Mouse (Mus musculus): Measurements from ENCODE around the gene Rab14.

The Rab14 gene

DNA sequence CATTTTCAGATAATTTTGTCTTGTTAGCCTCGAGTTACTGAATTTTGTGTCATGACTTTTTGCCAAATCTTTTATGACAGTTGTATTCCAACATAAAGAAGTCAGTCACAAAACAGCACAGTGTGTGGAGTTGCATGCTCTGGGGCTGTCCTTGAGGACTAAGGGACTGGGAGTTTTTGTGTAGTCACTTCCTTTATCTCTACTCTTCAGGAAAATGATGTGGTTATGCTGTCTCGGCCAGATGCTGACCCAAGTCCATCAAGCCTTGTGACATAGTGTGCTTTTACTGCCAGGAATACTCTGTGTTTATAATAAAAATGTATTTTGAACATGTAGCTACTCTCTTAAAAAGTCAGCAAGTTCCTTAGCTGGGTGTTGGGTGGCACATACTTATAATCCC is 43.9 kb downstream of the Rab14 start:
- no peak for DNase-seq (ENCODE audit: extremely low spot score, low read depth, low spot score)

DNA sequence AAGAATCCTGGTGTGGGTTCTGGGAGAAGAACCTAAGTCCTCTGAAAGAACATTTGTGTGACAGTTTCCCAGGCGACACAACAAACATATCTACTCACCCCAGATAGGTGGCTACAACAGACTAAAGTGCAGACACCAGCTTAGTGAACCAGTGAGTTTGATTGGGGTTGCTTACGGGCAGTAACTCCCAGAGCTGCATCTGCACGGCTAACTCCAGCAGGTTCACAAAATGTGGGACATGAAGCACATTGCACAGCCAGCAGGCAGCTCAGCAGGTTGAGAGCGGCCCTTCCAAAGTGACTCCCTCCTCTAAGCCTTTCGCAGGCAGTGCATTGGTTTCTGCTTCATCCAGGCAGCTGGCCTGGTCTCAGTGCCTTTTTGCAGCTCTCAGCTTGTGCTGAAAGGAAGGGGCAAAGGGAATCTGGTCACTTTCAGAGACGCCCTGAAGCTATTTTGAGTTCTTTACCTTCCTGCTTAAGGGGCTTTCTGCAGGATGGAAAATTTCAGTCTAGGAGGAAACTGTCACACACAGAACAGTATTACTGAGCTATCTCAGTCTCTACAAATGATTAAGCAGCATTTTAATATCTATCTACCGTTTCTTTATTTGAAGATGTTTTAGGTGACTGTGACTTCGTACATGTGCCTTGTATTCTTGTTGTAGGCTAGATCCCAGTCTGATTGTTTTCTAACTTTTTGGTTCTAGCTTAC is 46.9 kb downstream of the Rab14 start:
- DNase-seq (ENCODE audit: extremely low spot score, low read depth, low spot score), result no peak

DNA sequence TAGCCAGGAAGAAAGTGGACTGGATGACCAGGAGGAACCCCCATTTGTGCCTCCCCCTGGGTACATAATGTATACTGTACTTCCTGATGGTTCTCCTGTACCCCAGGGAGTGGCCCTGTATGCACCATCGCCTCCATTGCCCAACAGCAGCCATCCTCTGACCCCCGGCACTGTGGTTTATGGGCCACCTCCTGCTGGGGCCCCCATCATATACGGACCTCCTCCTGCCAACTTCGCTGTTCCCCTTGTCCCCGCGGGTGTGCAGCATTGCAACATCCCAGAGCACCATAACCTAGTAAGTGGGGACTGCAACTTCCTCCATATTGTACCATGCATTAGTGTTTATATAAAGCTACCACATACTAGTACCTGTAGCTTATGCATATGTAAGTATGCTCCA is 47.7 kb downstream of the Rab14 start:
- no peak for DNase-seq (ENCODE audit: extremely low spot score, low read depth, low spot score)

DNA sequence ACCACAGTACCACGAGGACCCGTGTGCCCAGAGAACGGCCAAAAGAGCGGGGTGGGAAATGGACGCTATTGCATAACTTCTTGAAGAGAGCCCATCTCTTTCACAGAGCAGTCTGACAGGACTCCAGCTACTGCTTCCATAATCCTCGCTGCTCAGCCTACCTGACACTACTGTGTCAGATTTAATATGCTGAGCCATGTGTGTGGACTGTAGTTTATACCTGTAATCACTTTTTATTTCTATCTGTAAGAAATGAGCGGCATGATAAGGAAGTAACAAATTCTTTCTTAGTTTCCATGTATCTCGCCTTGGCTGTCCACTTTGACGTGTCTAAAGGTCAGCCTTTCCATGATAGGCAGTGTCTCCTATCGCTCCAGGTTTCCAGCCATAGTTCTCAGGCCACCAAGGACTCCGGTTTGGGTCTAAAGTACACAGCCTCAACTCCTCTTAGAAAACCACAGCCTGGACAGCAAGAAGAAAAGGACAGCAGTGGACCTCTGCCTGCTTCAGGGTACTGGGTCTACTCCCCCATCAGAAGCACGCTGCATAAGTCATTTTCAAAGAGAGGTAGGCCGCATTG is 49.5 kb downstream of the Rab14 start:
- DNase-seq (ENCODE audit: extremely low spot score, low read depth, low spot score), result no peak

DNA sequence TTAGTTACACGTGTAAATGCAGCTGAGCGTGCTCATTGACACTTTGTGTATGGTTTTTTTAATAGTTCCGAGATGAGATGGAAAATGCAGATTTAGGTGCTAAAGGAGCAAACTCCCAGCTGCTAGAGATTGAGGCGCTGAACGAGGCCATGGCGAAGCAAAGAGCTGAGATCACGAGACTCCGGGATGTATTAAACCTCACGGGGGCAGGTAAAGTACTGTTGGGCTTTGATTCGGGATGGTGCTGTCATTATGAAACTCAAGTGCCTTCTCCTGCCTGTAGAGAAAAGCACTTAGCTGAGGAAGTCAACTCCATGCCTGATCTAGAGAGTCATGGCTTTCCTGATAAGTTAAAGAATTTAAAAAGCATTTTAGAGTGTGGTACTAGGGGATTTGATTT is 52.1 kb downstream of the Rab14 start:
- DNase-seq (ENCODE audit: extremely low spot score, low read depth, low spot score), result no peak

DNA sequence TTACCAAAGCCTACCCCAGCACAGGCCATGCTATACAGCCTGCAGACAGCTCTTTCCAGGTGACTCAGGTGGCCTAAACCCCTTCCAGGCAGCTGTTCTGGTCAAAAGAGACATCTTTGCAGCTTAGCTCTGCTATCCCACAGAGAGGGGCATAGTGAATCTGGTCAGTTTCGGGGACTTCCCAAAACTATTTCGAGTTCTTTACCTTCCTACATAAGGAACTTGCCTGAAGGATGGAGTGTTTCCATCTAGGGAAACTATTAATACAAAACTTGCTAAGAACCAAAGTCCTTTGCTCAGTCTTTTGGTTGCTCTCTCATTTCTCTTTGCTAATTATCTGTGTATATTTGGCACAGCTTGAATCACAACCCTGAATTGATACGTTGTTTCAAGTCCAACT is 59.2 kb downstream of the Rab14 start:
- no peak for DNase-seq (ENCODE audit: extremely low spot score, low read depth, low spot score)

DNA sequence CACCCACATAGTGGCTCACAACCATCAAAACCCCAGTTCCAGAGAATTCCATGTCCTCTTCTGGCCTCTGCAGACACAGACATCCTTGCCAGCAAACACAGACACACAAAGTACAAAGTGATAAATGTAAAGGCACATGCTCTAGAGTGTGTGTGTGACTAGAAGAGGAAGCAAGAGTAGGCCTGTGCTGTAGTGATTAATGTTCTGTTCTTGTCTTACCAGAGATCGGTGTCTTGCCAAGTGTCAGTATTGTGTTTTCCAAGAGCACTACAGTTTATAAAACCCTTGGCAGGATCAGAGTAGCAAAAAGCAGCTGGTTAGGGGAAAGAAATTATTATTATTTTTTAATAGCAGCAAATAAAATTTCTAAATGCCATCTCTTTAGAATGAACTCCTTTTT is 62.3 kb downstream of the Rab14 start:
- no peak for DNase-seq (ENCODE audit: extremely low spot score, low read depth, low spot score)

DNA sequence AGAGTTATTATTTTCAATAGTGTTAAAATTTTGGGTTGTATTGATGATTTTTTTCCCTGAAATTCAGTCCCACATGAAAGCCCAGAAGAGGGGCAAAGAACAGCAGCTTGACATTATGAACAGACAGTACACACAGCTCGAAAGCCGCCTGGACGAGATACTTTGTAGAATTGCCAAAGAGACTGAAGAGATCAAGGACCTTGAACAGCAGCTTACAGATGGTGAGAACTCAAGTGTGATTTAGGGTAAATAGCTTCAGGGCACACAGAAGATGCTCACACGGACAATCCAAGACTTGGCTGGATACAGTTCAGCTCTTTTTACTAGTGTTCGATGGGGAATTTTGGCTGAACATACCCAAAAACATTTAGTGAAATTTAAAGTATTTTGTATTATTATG is 67.0 kb downstream of the Rab14 start:
- no peak for DNase-seq (ENCODE audit: extremely low spot score, low read depth, low spot score)

DNA sequence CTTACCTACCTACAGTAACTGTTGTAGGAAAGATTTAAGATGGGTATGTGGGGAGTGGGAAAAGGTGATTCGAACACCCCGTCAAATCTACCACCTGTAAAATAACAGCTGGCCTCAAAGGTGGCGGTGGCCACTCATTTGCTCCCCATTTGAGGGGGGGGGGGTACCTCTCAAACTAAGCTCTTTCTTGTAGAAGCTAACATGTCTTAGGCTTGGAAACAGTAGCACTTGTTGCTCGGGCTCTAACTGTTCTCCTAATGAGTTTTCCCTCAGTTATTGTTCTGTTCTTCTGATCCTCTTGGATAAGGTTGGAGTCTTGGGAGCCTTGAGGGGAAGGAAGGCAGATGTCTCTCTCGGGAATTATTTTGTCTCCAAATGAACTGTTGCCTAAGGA is 68.3 kb downstream of the Rab14 start:
- no peak for DNase-seq (ENCODE audit: extremely low spot score, low read depth, low spot score)

DNA sequence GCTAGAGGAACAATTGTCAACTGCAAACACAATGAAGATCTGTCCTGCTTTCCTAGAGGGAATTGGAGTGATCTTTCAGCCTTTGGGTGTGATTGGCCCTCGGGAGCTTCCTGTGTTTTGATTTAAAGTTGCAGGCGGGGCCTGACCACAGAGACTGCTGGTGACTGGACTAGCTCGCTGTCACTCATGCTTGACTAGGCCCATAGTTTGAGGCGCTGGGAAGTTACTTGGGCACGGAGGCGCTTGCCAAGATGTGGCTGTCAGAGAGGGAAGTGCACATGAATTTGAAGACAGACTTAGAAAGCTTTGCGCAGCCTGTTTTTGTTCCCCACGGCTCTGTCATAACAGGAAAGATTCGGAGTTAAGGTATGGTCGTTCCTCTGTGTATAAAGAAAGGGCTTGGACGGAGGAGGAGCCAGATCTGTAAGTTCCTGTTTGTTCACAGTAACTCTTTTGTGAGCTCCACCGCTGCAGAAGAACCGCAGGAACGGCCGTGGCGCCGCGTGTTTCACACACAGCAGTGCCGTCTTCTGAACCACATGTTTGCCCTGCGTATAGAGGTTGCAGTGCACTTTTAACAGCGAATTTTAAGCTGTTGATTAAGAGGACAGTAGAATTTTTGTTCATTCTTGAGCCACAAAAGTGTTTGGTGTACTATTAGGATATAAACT is 68.8 kb downstream of the Rab14 start:
- peak; percentile 96 for DNase-seq (ENCODE audit: extremely low spot score, low read depth, low spot score)

DNA sequence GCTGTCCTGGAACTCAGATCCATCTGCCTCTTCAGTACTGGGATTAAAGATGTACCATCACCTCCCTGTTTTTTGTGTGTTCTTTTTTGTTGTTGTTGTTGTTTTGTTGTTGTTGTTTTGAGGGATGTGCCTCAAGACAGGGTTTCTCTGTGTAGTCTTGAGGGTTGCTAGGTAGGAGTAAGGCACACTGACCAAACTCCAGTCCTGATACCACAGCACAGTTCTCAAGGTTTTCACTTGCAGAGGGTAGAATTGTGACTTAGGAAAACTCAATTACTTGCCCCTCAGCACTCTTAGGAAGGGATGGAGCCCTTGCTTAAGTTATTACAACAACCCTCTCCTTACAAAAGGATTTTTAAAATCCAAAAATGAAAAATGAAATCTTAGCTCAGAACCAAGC is 69.4 kb downstream of the Rab14 start:
- DNase-seq (ENCODE audit: extremely low spot score, low read depth, low spot score), result no peak
